Mouse (Mus musculus) small intestine, adult 2 months (tissue): Measurements from ENCODE around the gene Zim1. TPM values are rescaled to one million over a fixed set of nuclear protein-coding genes. Genes with fewer than 3 reads are reported as not detected.
A peak's percentile ranks its signal among the peaks of the same experiment; 100 is the strongest.

ENCODE experiments used
- H3K27ac ChIP-seq: fragments of 200-500 bp; 2 replicates; pipeline ENCODE4 v1.5.1; 2012; ENCODE audit warnings: low read depth, low read length, control low read depth, inconsistent platforms; ENCODE audit not compliant: insufficient read depth
- H3K27me3 ChIP-seq: fragments of 200-500 bp; 2 replicates; pipeline ENCODE4 v1.6.1; 2012; ENCODE audit warnings: mild to moderate bottlenecking, moderate library complexity, low read length, inconsistent platforms; ENCODE audit not compliant: control insufficient read depth, insufficient read depth
- H3K36me3 ChIP-seq: fragments of 200-500 bp; 2 replicates; pipeline ENCODE4 v1.6.1; 2012; ENCODE audit warnings: mild to moderate bottlenecking, low read length, control low read depth, inconsistent platforms; ENCODE audit not compliant: control insufficient read depth, insufficient read depth
- H3K4me1 ChIP-seq: fragments of 200-500 bp; 2 replicates; pipeline ENCODE4 v1.6.1; 2012; ENCODE audit warnings: low read length, inconsistent platforms, mixed read lengths; ENCODE audit not compliant: control insufficient read depth, insufficient read depth, insufficient read length
- H3K4me3 ChIP-seq: fragments of 200-500 bp; 2 replicates; pipeline ENCODE4 v1.5.1; 2012; ENCODE audit warnings: low read depth, mild to moderate bottlenecking, control low read depth, inconsistent platforms, low read length, moderate library complexity
- CTCF ChIP-seq: fragments of 200-500 bp; IDR thresholded peaks from 2 replicates; pipeline ENCODE4 v1.5.1; 2012; ENCODE audit warnings: low read depth, mild to moderate bottlenecking, control low read depth, inconsistent platforms, low read length, moderate library complexity, mixed read lengths; ENCODE audit not compliant: insufficient replicate concordance, insufficient read length; ENCODE audit errors: extremely low read depth
- POLR2A ChIP-seq: fragments of 200-500 bp; IDR thresholded peaks from 2 replicates; pipeline ENCODE4 v1.6.1; 2012; ENCODE audit warnings: low read depth, mild to moderate bottlenecking, control low read depth, inconsistent platforms, low read length, moderate library complexity
- WGBS: fragments of 180-500 bp; shearing (Covaris S2); methylation state at CpG from one replicate; pipeline ENCODE4 v1.1.7; 2018; 5-methylcytosine and 5-hydroxymethylcytosine counted together
- polyA plus RNA-seq: library from polyadenylated mRNA; depleted of rRNA; stranded (reverse); fragments of >200 nt; gene quantifications from 2 replicates; pipeline ENCODE4 v1.2.3, GENCODE M21; 2012; rRNA removed

The Zim1 gene
- 0.04 TPM in 2 replicates for polyA plus RNA-seq

DNA sequence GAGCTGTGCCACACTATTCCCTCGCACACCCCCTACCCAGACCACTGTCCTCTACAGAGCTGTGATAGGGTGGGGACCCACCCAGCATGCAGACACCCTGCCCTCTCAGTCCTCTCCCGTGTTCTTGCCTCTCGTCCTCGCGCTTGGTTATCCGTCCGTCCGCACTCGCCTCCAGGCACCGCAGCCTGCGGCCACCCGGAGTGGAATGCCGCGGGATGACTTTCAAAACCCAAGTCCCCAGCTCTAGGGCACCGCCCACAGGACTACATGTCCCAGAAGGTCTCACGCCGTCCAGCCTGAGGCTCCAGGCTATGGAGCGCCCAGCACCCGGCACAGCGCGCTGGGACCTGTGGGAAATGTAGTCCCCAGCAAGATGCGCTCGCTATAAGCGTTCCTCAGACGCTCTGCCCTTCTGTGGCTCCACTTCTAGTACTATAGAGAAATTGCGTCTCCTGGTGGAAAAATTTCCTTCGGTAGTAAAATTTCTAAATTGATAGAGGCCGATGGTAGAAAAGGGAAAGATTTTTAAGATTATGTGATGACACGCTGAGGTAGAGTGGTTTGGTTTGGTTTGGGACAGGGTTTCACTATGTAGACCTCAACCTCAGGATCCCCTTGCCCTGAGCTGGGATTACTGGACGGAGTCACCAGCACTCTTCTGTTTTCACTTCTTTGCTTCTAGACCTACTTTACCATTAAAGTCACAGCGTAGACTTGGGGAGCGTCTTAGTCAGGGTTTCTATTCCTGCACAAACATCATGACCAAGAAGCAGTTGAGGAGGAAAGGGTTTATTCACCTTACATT is at the start of gene Zim1:
TSS of gene Zim1 (minus strand) at position 210 of the 805 bp plus-strand sequence.
- TF ChIP-seq POLR2A (no peak), CTCF (no peak)
- Histone ChIP-seq H3K27ac (no peak within 1 kb of the TSS), H3K4me1 (no peaks in the 10 kb centered on the region), H3K36me3 (no peaks in the 10 kb centered on the region), H3K4me3 (peak within 1 kb of the TSS; percentile 11; the same call in 1 of the 2 replicates), H3K27me3 (no peaks in the 10 kb centered on the region)
- WGBS: 9% methylated on average over 32 of the region's 32 CpGs

DNA sequence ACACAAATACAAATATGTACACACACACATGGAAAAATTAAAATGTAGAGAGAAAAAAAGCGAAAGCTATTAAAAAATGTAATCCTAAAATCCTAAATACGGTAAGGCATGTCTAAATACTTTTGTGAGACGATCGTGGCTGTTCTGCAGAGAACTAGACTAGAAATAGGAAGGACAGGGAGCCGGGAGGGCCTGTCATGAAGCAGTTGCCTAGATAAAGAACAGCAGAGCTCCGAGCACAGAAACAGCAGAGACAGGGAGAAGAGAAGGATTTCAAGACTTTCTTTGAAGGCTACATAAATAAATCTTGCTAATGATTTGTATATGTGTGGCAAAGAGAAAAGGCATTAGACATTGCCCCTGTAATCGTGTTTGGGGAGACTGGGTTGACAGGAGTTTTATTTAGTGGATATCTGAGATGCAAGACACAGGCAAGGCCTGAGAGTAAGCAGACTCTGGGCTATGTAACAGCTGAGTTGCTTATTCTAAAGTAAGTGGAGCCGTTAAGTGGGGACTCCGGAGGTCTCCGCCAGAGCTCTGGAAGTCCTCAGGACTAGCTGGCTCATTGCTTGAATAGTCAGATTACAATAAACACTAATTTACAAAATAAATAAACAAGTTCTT is 48.1 kb upstream of the Zim1 start:
- H3K27ac ChIP-seq: no peak overlapping the region

DNA sequence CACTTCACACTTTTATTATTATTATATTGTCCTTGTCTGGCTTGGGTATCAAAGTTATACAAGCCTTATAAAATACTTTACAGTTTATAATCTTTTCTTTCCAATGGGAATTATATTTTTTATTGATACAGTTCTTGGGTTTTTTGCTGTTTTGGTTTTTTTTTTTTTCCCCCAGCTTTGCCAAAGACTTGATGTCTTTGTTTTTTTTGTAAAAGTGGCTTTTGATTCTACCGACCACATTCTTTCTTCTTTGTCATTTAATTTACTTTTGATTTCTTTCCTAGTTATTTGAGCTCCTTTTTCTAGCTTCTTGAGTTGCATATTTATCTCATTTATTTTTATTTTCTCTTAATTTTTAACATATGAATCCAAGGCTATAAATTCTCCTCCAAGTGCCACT is 39.8 kb upstream of the Zim1 start:
- H3K27ac ChIP-seq: no peak overlapping the region
- no peaks in the 10 kb centered on the region for H3K4me1 ChIP-seq
- 80% methylated on average over 1 of the region's 1 CpGs for WGBS
- H3K27me3 ChIP-seq: no peaks in the 10 kb centered on the region; the same call in 1 of the 2 replicates
- no peak overlapping the region for H3K4me3 ChIP-seq
- no peak for TF ChIP-seq CTCF
- no peak for TF ChIP-seq POLR2A
- H3K36me3 ChIP-seq: no peaks in the 10 kb centered on the region

More for the DNA sequence above, 48.1 kb upstream of the Zim1 start:
- Histone ChIP-seq H3K36me3 (no peaks in the 10 kb centered on the region), H3K4me1 (no peaks in the 10 kb centered on the region), H3K27me3 (no peaks in the 10 kb centered on the region), H3K4me3 (no peak overlapping the region)
- TF ChIP-seq CTCF: no peak
- TF ChIP-seq POLR2A: no peak
- WGBS: 66% methylated on average over 10 of the region's 10 CpGs

DNA sequence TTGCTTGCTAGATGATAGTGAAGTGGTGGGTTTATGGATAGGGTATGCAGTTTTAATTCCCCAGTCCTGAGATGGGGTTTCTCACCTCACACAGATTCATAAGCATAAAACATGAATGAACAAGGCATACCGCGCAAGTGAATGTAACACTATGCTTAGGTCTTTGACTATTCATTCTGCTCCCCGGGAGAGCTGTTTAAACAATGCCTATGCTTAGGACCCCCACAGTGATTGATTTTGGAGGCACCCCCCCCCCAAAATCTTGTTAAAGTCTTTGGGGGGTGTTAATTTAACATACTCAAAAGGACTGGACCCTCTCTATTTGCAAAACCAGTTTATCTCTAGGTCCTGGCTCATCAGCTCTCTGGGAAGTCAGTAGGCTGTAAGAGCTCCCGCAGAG is 35.7 kb upstream of the Zim1 start:
- no peak overlapping the region for H3K4me3 ChIP-seq
- WGBS: 51% methylated on average over 4 of the region's 4 CpGs
- no peak overlapping the region for H3K27ac ChIP-seq

DNA sequence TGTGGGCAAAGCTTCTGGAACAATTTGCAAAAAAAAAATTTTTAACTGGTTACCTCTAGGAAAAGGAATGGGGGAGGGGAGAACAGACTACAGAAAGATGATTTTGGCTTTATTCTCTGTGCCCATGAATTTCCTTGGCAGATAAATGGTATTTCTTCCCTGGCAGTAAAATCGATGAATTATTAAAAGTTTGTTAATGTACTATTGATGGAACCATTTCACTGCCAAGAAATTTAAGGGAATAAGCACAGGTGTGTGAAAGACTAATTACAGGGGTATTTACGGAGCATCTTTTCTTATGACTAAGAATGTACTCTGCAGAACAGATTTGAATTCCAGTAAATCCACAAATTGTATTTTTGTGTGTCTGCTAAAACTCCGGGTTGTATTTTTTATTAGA is 35.1 kb upstream of the Zim1 start:
- no peak for TF ChIP-seq CTCF
- TF ChIP-seq POLR2A: no peak
- WGBS: 53% methylated on average over 3 of the region's 3 CpGs
- Histone ChIP-seq H3K36me3 (no peaks in the 10 kb centered on the region), H3K27ac (no peak overlapping the region), H3K4me3 (no peak overlapping the region), H3K4me1 (no peaks in the 10 kb centered on the region), H3K27me3 (no peaks in the 10 kb centered on the region; the same call in 1 of the 2 replicates)

More for the DNA sequence above, 35.7 kb upstream of the Zim1 start:
- no peaks in the 10 kb centered on the region; the same call in 1 of the 2 replicates for H3K27me3 ChIP-seq
- H3K4me1 ChIP-seq: no peaks in the 10 kb centered on the region
- H3K36me3 ChIP-seq: no peaks in the 10 kb centered on the region
- TF ChIP-seq CTCF: no peak
- TF ChIP-seq POLR2A: no peak

DNA sequence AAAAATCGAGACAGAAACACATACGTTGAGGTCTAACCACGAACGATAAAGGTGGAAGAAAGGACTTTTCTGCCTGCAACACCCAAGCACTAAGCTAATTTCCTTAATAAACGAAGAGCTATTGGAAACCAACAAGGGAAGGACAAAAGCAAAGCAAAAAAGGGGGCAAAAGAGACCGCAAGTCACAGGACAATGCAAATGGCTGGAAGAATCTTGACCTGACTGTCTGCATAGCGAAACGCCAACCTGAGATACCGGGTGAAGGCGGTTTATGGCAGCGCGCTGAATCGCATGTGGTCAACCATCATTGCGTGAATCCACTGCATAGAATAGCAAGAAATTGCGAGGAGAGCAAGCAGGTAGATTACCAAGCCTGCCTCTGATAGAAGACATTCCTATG is 34.6 kb upstream of the Zim1 start:
- TF ChIP-seq POLR2A (no peak), CTCF (no peak)
- no peaks in the 10 kb centered on the region for H3K36me3 ChIP-seq
- no peak overlapping the region for H3K27ac ChIP-seq
- 48% methylated on average over 15 of the region's 15 CpGs for WGBS
- H3K4me1 ChIP-seq: no peaks in the 10 kb centered on the region
- H3K4me3 ChIP-seq: no peak overlapping the region
- H3K27me3 ChIP-seq: no peaks in the 10 kb centered on the region; the same call in 1 of the 2 replicates

DNA sequence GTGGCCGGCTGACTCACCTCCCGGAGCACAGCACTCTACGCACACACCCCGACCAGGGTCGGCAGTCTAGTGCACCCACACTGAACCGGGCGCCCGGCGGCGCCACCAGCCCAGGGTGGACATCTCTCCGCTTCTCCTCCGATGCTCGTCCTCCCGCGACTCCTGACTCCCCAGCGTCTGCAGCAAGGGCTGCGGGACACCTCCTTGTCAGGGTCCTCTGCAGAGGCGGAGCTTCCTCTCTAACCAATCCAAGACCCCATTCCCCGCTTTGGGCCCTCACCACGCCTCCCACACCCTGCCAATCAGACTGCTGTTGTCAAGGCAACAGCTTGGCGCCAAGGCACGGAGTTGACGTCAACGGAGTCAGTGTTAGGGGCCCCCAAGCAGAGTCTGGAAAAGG is 34.0 kb upstream of the Zim1 start, which contains the start of the genes Peg3 and Usp29:
TSS of gene Peg3 (minus strand) at position 191 of the 400 bp plus-strand sequence.
TSS of gene Usp29 (plus strand) at position 338 of the 400 bp plus-strand sequence.
- H3K4me1 ChIP-seq: no peaks in the 10 kb centered on the region
- no peak for TF ChIP-seq POLR2A
- no peak for TF ChIP-seq CTCF
- 60% methylated on average over 24 of the region's 24 CpGs for WGBS
- peak within 1 kb of the TSS; percentile 65 for H3K4me3 ChIP-seq
- no peaks in the 10 kb centered on the region for H3K36me3 ChIP-seq
- H3K27ac ChIP-seq: peak within 1 kb of the TSS; percentile 68
- H3K27me3 ChIP-seq: no peaks in the 10 kb centered on the region; the same call in 1 of the 2 replicates
